Mouse (Mus musculus): ENCODE measurements around the gene Olfr376.

Gene Olfr376

DNA sequence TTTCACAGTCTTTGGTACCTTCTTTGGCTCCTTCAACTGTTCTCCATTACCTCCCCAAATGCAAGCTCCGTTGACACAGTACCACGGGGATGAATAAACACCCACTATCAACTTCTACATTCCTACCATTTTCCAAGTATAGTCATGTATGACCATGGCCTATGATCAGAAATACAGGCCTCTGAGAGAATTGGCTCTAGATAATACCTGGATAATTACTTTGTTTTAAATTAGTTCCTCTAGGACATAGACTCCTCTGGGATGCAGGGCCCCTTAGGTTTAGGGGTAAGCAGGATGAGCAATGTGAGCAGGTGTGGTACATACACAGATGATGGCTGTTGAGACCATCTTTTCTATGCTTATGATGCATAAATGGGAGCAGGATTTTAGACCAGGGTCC, at the start of gene Olfr376:
Olfr376 (plus strand) TSS at position 301 of the 400 bp plus-strand sequence.
- DNase-seq (ENCODE audit: low spot score in 2 of 2), result no peak

DNA sequence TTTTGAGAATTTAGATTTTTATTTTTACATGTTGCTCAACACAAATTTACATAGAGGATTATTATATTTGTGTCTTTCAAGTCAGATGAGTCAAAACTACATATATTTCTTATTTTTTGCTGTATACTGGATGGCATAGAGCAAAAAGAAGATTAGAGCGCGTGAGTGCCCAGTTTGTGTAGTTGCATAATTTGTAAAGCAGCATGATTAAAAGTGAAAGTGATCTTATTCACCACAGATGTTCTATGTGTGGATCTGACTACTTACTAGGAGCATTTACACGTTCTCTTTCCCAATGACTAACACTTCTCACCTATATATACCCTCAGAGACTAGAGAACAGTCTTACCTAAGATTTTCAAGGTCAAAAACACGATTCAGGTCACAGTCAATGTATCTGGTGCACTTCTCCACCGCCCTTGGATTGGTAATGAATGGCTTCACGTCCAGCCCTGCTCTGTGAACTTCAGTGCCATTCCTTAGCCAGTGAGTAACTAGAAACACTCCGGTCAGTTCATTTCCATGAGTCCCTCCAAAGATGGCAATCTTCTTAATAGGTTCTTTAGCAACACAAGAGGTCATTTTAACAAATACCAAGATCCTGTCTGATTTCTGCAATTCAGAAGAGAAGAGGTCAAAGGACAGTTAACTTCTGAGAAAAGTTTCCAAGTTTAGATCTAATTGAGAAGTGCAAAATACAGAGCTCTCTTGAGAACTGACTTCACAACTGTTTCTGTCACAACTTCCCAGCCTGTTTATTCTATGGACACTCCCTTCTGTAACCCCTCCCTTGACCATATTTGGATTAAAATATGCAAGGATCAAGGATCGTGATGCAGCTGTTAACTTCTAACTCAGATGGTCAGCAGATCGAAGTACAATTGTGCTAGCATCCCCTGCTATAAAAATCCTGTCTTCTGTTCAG, 46.9 kb upstream of the Olfr376 start:
- DNase-seq (ENCODE audit: low spot score in 2 of 2), result no peak

DNA sequence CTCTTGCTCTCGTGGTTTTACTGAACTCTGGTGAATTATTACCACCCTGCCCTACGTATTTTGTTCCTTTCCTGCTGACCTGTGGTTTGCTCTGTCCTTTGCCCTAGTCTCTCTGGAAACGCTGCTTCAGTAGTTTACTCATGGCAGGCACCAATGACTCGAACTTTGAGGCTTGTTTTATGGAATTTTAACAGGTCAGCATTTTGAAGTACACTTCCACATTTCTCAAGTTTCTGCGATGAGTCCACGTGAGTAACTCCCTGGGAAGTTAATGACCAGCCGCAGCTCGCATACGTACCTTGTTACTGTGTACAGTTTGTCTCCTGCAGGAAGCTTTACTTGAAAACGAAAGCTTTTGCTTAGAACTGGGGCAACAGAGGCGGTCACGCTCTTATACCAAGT, 44.6 kb upstream of the Olfr376 start:
- DNase-seq (ENCODE audit: low spot score in 2 of 2), result no peak

DNA sequence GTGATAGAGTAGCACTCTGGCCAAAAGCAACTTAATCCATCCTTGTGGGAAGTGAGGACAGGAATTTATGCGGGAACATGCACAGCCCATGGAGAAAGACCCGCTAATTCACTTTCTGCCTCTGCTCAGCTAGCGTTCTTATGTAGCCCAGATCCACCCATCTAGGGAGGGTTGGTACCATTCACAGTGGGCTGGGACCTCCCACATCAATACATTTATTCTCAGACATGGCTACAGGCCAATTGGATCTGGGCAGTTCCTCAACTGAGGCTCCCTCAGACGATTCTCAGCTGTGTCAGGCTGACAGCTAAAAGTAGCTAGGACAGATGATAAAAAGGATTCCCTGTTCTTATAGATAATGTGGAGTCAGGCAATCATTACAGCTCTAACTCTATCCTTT, 43.7 kb upstream of the Olfr376 start:
- DNase-seq (ENCODE audit: low spot score in 2 of 2), result no peak

DNA sequence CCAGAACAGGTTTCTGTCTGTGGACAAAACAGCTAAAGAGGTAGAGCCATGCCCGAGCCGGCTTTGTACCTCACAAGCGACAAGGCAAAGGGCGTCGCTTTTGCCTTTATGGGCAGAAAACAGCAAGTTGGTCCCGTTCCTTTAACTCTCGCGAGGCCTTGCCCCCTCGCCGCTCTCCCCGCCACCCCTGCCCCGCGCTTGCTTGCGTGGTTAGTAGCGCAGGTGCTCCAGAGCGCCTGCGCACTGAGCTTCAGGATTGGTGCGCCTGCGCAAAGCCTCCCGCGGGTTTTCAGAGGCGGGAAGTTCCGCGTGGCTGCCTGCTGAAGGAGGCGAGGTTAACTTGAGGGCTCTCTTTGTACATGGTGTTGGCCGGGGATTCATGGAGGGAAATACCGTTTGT, 41.6 kb upstream of the Olfr376 start, which contains the start of the genes Aspa, Gm49340 and Spata22:
Aspa (minus strand) TSS at position 155 of the 400 bp plus-strand sequence.
Gm49340 (plus strand) TSS at position 300 of the 400 bp plus-strand sequence.
Spata22 (plus strand) TSS at position 300 of the 400 bp plus-strand sequence.
- DNase-seq (ENCODE audit: low spot score in 2 of 2), result no peak

DNA sequence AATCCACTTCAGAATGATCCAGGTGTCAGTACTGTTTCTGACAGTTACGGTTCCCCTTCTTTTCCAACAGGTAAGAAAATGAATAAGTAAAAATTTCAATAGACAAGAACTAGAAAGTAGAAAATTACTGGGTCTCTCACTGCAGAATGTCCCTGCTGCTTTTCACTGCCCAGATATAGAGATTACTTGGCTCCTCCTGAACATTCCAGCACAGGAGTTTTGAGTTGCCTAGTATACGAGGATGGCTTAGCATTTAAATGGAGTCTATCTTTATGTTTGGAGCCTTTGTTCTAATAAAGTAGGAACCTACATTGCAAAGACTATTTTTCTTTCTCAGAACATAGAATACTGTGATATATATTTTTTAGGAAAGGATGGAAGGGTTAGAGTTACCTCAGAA, 37.7 kb upstream of the Olfr376 start:
- DNase-seq (ENCODE audit: low spot score in 2 of 2), result no peak

DNA sequence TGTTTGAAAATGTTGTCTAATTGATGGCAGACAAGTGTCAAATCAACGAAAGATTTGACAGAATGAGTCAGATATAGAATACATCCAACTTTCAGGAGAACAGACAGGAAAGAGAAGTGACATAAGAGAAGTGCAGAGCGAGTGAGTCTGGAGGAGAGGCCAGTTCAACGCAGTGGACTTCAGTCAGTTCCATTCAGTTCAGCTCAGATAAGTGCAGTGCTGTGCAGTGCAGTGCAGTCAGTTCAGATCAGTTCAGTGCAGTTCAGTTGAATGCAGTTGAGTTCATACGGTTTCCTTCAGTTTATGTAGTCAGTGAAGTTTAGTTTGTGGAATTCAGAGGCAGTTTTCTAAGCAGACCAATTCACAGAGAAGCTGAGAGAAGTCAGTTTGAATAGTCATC, 34.1 kb upstream of the Olfr376 start:
- no peak for DNase-seq (ENCODE audit: low spot score in 2 of 2)

DNA sequence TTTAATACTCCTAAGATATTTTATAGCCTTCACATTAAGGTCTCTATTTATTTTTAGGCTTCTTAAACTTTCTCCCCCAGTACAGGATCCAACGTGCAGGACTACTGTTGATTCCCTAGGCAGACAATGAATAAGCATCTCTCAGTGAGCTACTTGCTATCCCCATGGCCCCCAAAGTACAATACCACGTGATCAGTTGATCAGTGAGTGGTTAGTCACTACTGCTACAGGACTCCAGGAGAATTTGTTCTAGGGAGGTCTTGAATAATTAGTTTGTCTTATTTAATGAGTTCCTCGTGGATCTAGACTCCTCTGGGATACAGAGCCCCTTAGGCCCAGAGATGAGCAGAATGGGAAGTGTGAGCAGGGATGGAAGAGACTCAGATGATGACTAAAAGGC, 20.6 kb upstream of the Olfr376 start, which contains the start of gene Olfr20:
Olfr20 (plus strand) TSS at position 301 of the 400 bp plus-strand sequence.
- DNase-seq (ENCODE audit: low spot score in 2 of 2), result no peak

DNA sequence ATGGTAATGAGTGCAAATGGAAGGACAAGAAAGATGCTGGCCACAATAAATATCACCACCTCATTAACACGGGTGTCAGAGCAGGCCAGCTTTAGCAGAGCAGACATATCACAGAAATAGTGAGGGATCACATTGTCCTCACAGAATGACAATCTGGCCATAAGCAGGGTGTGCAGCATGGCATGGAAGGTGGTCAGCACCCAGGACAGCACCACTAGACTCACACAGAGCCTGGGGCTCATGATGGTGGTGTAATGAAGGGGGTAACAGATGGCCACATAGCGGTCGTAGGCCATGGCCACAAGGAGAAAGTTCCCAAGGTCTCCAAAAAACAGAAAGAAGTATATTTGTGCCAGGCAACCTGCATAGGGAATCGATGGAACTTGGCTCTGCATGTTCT, 24.3 kb downstream of the Olfr376 start:
- DNase-seq (ENCODE audit: low spot score in 2 of 2), result no peak

DNA sequence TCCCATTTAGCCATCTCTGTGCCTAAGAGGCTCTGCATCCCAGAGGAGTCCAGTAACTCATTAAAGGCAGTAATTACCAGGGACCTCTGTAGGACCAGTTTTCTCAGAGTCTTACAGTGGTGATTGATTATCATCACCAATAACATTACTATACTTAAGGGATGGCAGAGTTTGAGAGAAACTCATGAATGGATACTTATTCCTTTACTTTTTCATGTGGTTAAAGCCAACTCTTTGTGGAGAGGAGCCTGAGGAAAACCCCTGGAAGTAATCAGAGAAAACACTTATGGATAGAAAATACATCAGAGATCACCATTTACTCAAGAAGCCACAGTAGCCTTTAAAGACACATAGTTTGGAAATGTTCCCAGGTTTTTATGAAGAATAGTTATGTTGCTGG, 28.5 kb downstream of the Olfr376 start, which contains the start of gene Olfr1:
Olfr1 (minus strand) TSS at position 101 of the 400 bp plus-strand sequence.
- DNase-seq (ENCODE audit: low spot score in 2 of 2), result no peak
